Mouse (Mus musculus) embryonic stem cell, embryonic (primary cell): Measurements from ENCODE around the gene Shb.
"Not testable (repeated sequence)": the region's sequence is repeated elsewhere in the genome, so short reads cannot be mapped to it uniquely, and the experiment has no call there.

Experiments
- CTCF ChIA-PET, 4 experiments: fragments of 300-600 bp in 2 of 4; fragments of 350-600 bp in 2 of 4; sonication (Branson Sonifier 250); formaldehyde crosslinking; loops; one replicate each; lab custom pipeline; 2022; ENCODE audit warnings: inconsistent platforms in 2 of 4; lab: Charles Lee
- POLR2A ChIA-PET, 4 experiments: fragments of 300-600 bp in 2 of 4; fragments of 350-600 bp in 2 of 4; sonication (Branson Sonifier 250); formaldehyde crosslinking; loops; one replicate each; lab custom pipeline; 2022; ENCODE audit warnings: antibody characterized with exemption in 4 of 4, inconsistent platforms in 1 of 4; lab: Charles Lee

The Shb gene

GRCm38 (mm10) chr4:45402281-45402680 lies 130.0 kb downstream of the Shb start:
- ChIA-PET POLR2A (interaction anchor here in 1 of 4 experiments (0.6 to 1.5 kb wide), 2 partner anchors 17 to 27 kb away, joined by 3 to 5 read pairs; no protein-coding TSS in a partner anchor), CTCF (no interaction called here)

- CTCF ChIA-PET, result interaction anchor here in 1 of 4 experiments (0.6 kb wide), 1 partner anchor 239 kb away, joined by 12 read pairs; no protein-coding TSS in a partner anchor
- POLR2A ChIA-PET, result interaction anchor here in 2 of 4 experiments (2.0 to 3.3 kb wide), 2 partner anchors 8 to 9 kb away, joined by 10 to 20 read pairs; partner anchors contain the start of gene Slc25a51 (in 2 of the 2)
Observed at GRCm38 (mm10) chr4:45399421-45400210, 132.7 kb downstream of the Shb start.

GRCm38 (mm10) chr4:45398315-45398714 lies 134.0 kb downstream of the Shb start:
- ChIA-PET POLR2A (interaction anchor here in 3 of 4 experiments (0.6 to 3.3 kb wide), 7 partner anchors 9 to 853 kb away, joined by 3 to 20 read pairs (median 5); partner anchors contain the start of gene Slc25a51 (in 2 of the 3)), CTCF (interaction anchor here in 1 of 4 experiments (0.7 kb wide), 1 partner anchor 170 kb away, joined by 3 read pairs; no protein-coding TSS in a partner anchor)

- ChIA-PET CTCF (interaction anchor here in 2 of 4 experiments (0.6 to 0.8 kb wide), 3 partner anchors 25 to 962 kb away, joined by 4 to 7 read pairs (median 4); no protein-coding TSS in a partner anchor), POLR2A (interaction anchor here in 1 of 4 experiments (0.7 kb wide), 1 partner anchor 13 kb away, joined by 4 read pairs; no protein-coding TSS in a partner anchor)
Observed at GRCm38 (mm10) chr4:45396211-45396610, 136.1 kb downstream of the Shb start.

GRCm38 (mm10) chr4:45393658-45394057 lies 138.6 kb downstream of the Shb start:
- ChIA-PET POLR2A (interaction anchor here in 2 of 4 experiments (0.7 to 2.0 kb wide), 4 partner anchors 14 to 1381 kb away, joined by 3 to 5 read pairs (median 4); partner anchors contain the start of gene Slc25a51 (in 1 of the 2)), CTCF (interaction anchor here in 3 of 4 experiments (0.6 to 1.0 kb wide), 3 partner anchors 120 to 373 kb away, joined by 3 to 7 read pairs (median 6); no protein-coding TSS in a partner anchor)

GRCm38 (mm10) chr4:45392994-45393393 lies 139.3 kb downstream of the Shb start:
- ChIA-PET CTCF (interaction anchor here in 2 of 4 experiments (0.6 to 1.0 kb wide), 2 partner anchors 176 to 373 kb away, joined by 3 read pairs; no protein-coding TSS in a partner anchor), POLR2A (interaction anchor here in 2 of 4 experiments (0.7 to 2.0 kb wide), 2 partner anchors 15 to 94 kb away, joined by 4 to 5 read pairs; no protein-coding TSS in a partner anchor)

GRCm38 (mm10) chr4:45392572-45392971 lies 139.7 kb downstream of the Shb start:
- ChIA-PET POLR2A (interaction anchor here in 1 of 4 experiments (2.0 kb wide), 1 partner anchor 15 kb away, joined by 5 read pairs; no protein-coding TSS in a partner anchor), CTCF (no interaction called here)

- ChIA-PET CTCF (no interaction called here), POLR2A (interaction anchor here in 1 of 4 experiments (2.0 kb wide), 1 partner anchor 15 kb away, joined by 5 read pairs; no protein-coding TSS in a partner anchor)
Observed at GRCm38 (mm10) chr4:45392099-45392498, 140.2 kb downstream of the Shb start.

GRCm38 (mm10) chr4:45387296-45387695 lies 145.0 kb downstream of the Shb start:
- POLR2A ChIA-PET, result interaction anchor here in 2 of 4 experiments (1.1 to 1.6 kb wide), 4 partner anchors 22 to 201 kb away, joined by 3 to 9 read pairs (median 3); partner anchors contain the start of gene Slc25a51 (in 2 of the 2)
- CTCF ChIA-PET, result not testable (repeated sequence)

- CTCF ChIA-PET, result not testable (repeated sequence)
- POLR2A ChIA-PET, result interaction anchor here in 2 of 4 experiments (0.8 to 1.4 kb wide), 3 partner anchors 9 to 370 kb away, joined by 3 to 6 read pairs (median 3); partner anchors contain the start of gene Zbtb5 (in 1 of the 2)
Observed at GRCm38 (mm10) chr4:45382133-45382532, 150.1 kb downstream of the Shb start.

- ChIA-PET POLR2A (interaction anchor here in 3 of 4 experiments (0.7 kb wide), 4 partner anchors 24 to 292 kb away, joined by 3 to 5 read pairs (median 4); no protein-coding TSS in a partner anchor), CTCF (interaction anchor here in 2 of 4 experiments (0.7 kb wide), 2 partner anchors 81 to 350 kb away, joined by 4 to 8 read pairs; no protein-coding TSS in a partner anchor)
Observed at GRCm38 (mm10) chr4:45380903-45381580, 151.2 kb downstream of the Shb start.

GRCm38 (mm10) chr4:45376573-45376972 lies 155.7 kb downstream of the Shb start:
- POLR2A ChIA-PET, result no interaction called here
- CTCF ChIA-PET, result no interaction called here

GRCm38 (mm10) chr4:45374879-45375278 lies 157.4 kb downstream of the Shb start:
- POLR2A ChIA-PET, result no interaction called here
- CTCF ChIA-PET, result no interaction called here
